Mouse (Mus musculus) kidney, adult 2 months (tissue): ENCODE results near the gene Gspt1.

Source experiments
- CTCF ChIP-seq: fragments of 200-500 bp; conservative IDR thresholded peaks from 2 replicates; pipeline ENCODE4 v1.5.1; 2011; ENCODE audit warnings: low read depth, mild to moderate bottlenecking, control low read depth, low read length, moderate library complexity, mixed read lengths; ENCODE audit not compliant: insufficient read depth, insufficient read length
- POLR2A ChIP-seq: fragments of 200-500 bp; IDR thresholded peaks from one replicate; pipeline ENCODE4 v1.6.1; 2011; ENCODE audit warnings: low read depth, low read length, control low read depth

DNA sequence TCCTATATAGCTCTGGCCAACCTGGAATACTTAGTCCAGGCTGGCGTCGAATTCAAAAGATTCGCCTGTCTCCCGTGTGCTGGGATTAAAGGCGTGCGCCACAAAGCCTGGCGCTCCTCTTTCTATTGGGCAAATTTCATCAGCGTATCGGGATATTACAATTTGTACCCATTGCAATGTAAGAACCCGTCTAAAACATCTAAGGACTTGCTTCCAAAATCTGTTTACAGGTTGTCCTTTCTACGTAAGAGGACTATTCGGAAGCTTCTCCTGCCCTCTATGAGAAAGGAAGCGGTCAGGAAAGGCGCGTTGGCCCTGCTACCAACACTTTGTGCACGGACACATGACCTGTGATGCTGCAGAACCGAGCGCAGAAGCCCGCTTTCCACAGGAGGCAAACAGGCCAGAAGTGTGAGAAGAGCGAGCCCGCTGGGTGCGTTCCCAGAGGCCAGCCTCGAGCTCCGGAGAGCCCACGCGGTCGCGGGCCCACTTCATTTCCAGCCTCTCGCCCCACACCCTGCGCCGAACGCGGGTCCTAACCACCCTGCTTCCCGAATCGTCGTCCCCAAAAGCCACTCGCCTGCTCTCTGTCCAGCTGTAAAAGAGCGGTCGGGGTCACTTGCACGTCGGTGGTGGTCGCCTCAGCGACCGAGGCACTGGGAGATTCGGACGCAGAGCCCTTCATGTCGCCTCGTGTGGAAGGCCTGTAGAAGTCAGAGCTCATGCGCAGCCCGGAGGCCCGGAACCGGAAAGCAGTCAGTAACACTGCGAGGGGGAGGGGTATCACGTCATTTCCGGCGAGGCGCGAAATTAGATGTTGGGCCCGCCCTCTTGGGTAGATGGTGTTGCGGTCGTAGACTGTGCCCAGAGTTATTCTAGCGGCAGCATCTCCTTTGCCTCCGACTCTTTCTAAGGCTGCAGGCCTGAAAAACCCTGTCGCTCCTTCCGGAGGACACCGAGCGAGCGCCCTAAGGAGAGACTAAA lies 51.3 kb downstream of the Gspt1 start, which contains the start of gene Rsl1d1:
- no peak for TF ChIP-seq CTCF
- peak; percentile 41 for TF ChIP-seq POLR2A
